ENCODE assay signal across 12 mouse cellular contexts in the genomic region with DNA sequence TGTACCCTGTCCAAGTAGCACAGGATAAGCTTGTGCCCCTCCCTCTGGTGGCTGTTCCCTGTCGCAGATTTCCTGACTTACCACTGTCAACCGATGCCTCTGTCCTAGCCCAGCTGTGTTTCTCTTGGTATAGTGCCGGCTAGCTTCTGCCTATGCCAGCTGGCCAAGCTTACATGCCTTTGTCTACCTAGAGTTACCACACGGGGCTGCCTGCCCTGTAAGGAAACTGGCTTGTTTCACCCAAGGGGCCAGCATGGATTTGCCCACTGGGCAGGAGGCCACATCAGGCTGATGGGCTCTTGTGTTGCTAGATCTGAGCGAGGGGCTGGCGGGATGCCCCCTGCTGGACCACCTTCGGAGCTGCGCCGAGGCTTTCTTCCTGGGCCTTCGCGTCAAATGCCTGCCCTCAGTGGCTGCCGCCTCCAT. TPM values are rescaled to one million over a fixed set of nuclear protein-coding genes. Genes with fewer than 3 reads are reported as not detected.
DNase-seq lines count a peak whose midpoint lies in the region; ATAC-seq and TF ChIP-seq lines count a peak whose summit lies in the region.
"Had no signal": no experiment of that assay in that cellular context is flagged by ENCODE, and none has a peak within 500 bp of the region (broad histone marks: within the 10 kb centered on the region; RNA-seq: fewer than 3 reads in every experiment).

No protein-coding gene starts in this region.

- TF ChIP-seq POLR2A in cerebellum, adult 2 months (IDR thresholded peaks at IDR 0.05; ENCODE audit: borderline replicate concordance, insufficient read depth, low read length), result no peak

- H3K4me3 ChIP-seq in cerebellum, adult 2 months (replicated peaks; ENCODE audit: insufficient read depth, low read depth, low read length), result no peak overlapping the region
- H3K4me3 ChIP-seq in lung, embryonic 14.5 days (ENCODE audit: low read depth, low read length), result no peak overlapping the region
- H3K4me3 ChIP-seq in embryonic facial prominence, embryonic 14.5 days (ENCODE audit: low read depth, low read length), result no peak overlapping the region
- H3K4me3 ChIP-seq: embryonic facial prominence, embryonic 12.5 days; heart, embryonic 13.5 days; megakaryocyte, embryonic 14.5 days had no signal

- 9% methylated on average over 12 of the region's 12 CpGs for WGBS in cerebellum, adult 2 months
- WGBS in lung, embryonic 14.5 days, result 28% methylated on average over 12 of the region's 12 CpGs
- 32% methylated on average over 12 of the region's 12 CpGs for WGBS in embryonic facial prominence, embryonic 14.5 days

- no peak for TF ChIP-seq CTCF in cerebellum, adult 2 months (IDR thresholded peaks at IDR 0.05; ENCODE audit: borderline replicate concordance, insufficient read depth, low read depth, low read length)
- TF ChIP-seq CTCF in lung, embryonic 14.5 days (IDR thresholded peaks at IDR 0.05; ENCODE audit: low read depth), result peak; percentile 45; the same call in 1 of the 2 replicates

- ATAC-seq in lung, embryonic 14.5 days (ENCODE audit: insufficient read depth), result no peak
- ATAC-seq in embryonic facial prominence, embryonic 14.5 days (ENCODE audit: low read depth), result 0 out of 2 replicates have a peak, but pooled peaks have one; percentile 9
- peak; percentile 28 for ATAC-seq in megakaryocyte-erythroid progenitor cell, adult 5-6 weeks (replicated peaks; ENCODE audit: low FRiP score, low TSS enrichment, poor library complexity, severe bottlenecking)

- H3K4me1 ChIP-seq in cerebellum, adult 2 months (ENCODE audit: control insufficient read depth, insufficient read depth, low read length), result no peaks in the 10 kb centered on the region
- H3K4me1 ChIP-seq in lung, embryonic 14.5 days (ENCODE audit: insufficient read depth), result no peaks in the 10 kb centered on the region
- no peaks in the 10 kb centered on the region for H3K4me1 ChIP-seq in embryonic facial prominence, embryonic 14.5 days (ENCODE audit: control insufficient read depth, insufficient read depth, low read length)
- H3K4me1 ChIP-seq: heart, embryonic 13.5 days had no signal

- DNase-seq in cerebellum, postnatal 10 days, result peak; percentile 64 to 72
- DNase-seq in cerebellum, adult 2 months, result no peak
- DNase-seq in lung, embryonic 14.5 days, result peak; percentile 16
- DNase-seq in lung, postnatal 25 days (ENCODE audit: low spot score), result no peak
- DNase-seq in embryonic facial prominence, embryonic 14.5 days (ENCODE audit: low spot score), result no peak
- DNase-seq in kidney, postnatal 25 days, result no peak
- no peak for DNase-seq in natural killer cell, adult 2 months (ENCODE audit: low spot score in 2 of 2)
- DNase-seq: right cerebral cortex, postnatal 14 days had no signal

- no peaks in the 10 kb centered on the region for H3K36me3 ChIP-seq in lung, embryonic 14.5 days (ENCODE audit: insufficient read depth)
- H3K36me3 ChIP-seq in embryonic facial prominence, embryonic 14.5 days (ENCODE audit: control insufficient read depth, insufficient read depth, low read length), result no peaks in the 10 kb centered on the region
- H3K36me3 ChIP-seq: embryonic facial prominence, embryonic 12.5 days; heart, embryonic 13.5 days had no signal

- H3K9me3 ChIP-seq in lung, embryonic 14.5 days (ENCODE audit: low read depth, low read length), result no peaks in the 10 kb centered on the region
- no peaks in the 10 kb centered on the region for H3K9me3 ChIP-seq in embryonic facial prominence, embryonic 14.5 days (ENCODE audit: control insufficient read depth, low read length)
- H3K9me3 ChIP-seq: embryonic facial prominence, embryonic 12.5 days; heart, embryonic 13.5 days; megakaryocyte, embryonic 14.5 days had no signal

- H3K27me3 ChIP-seq in cerebellum, adult 2 months (ENCODE audit: control insufficient read depth, insufficient read depth, low read length), result no peaks in the 10 kb centered on the region
- no peaks in the 10 kb centered on the region for H3K27me3 ChIP-seq in lung, embryonic 14.5 days (ENCODE audit: insufficient read depth, low read length)
- no peaks in the 10 kb centered on the region for H3K27me3 ChIP-seq in embryonic facial prominence, embryonic 14.5 days (replicated peaks; ENCODE audit: control insufficient read depth, insufficient read depth, low read length)

- no peak overlapping the region for H3K4me2 ChIP-seq in lung, embryonic 14.5 days
- H3K4me2 ChIP-seq in embryonic facial prominence, embryonic 14.5 days (ENCODE audit: low read depth, low read length), result no peak overlapping the region
- H3K4me2 ChIP-seq: embryonic facial prominence, embryonic 12.5 days; heart, embryonic 13.5 days had no signal

- H3K9ac ChIP-seq in lung, embryonic 14.5 days, result no peak overlapping the region
- no peak overlapping the region for H3K9ac ChIP-seq in embryonic facial prominence, embryonic 14.5 days (ENCODE audit: low read depth, low read length)
- H3K9ac ChIP-seq: embryonic facial prominence, embryonic 12.5 days; heart, embryonic 13.5 days had no signal

- no peak overlapping the region for H3K27ac ChIP-seq in cerebellum, adult 2 months (ENCODE audit: insufficient read depth, low read length)
- H3K27ac ChIP-seq in lung, embryonic 14.5 days (ENCODE audit: low read depth), result no peak overlapping the region
- no peak overlapping the region for H3K27ac ChIP-seq in embryonic facial prominence, embryonic 14.5 days (replicated peaks; ENCODE audit: low read depth, low read length)
- H3K27ac ChIP-seq: embryonic facial prominence, embryonic 12.5 days; heart, embryonic 13.5 days had no signal

RNA-seq across cellular contexts. Expression of a gene that starts 19.8 kb away (rescaled TPM):
- polyA plus RNA-seq in cerebellum, adult 2 months (2012; rRNA removed), result 4.6 TPM in 2 replicates
- 0.99 and 1.1 TPM in 2 replicates for polyA plus RNA-seq in lung, embryonic 14.5 days (2014; fragmentation: Nextera tagmentation; extraction: Ambion mirVana)
- polyA plus RNA-seq in embryonic facial prominence, embryonic 14.5 days (2014; fragmentation: Nextera tagmentation; extraction: Ambion mirVana), result 0.54 and 0.87 TPM in 2 replicates
- 0.46 TPM in 1 of 2 replicates, not detected in the other for total RNA-seq in megakaryocyte-erythroid progenitor cell, adult 5-6 weeks (2014; fragmentation: Nextera tagmentation)
- 1.3 TPM in 1 of 2 replicates, not detected in the other for total RNA-seq in megakaryocyte-erythroid progenitor cell, adult 5-6 weeks (2017)

RNA-seq across cellular contexts. Expression of a gene that starts 38.9 kb away (rescaled TPM):
- polyA plus RNA-seq in cerebellum, adult 2 months (2012; rRNA removed), result 23.8 and 24.1 TPM in 2 replicates
- 19.8 and 21.2 TPM in 2 replicates for polyA plus RNA-seq in lung, embryonic 14.5 days (2014; fragmentation: Nextera tagmentation; extraction: Ambion mirVana)
- polyA plus RNA-seq in embryonic facial prominence, embryonic 14.5 days (2014; fragmentation: Nextera tagmentation; extraction: Ambion mirVana), result 17.8 and 21.7 TPM in 2 replicates
- 24.7 and 25.7 TPM in 2 replicates for total RNA-seq in megakaryocyte-erythroid progenitor cell, adult 5-6 weeks (2014; fragmentation: Nextera tagmentation)
- total RNA-seq in megakaryocyte-erythroid progenitor cell, adult 5-6 weeks (2017), result 14.9 and 15.7 TPM in 2 replicates

RNA-seq across cellular contexts. Expression of a gene that starts 41.5 kb away (rescaled TPM):
- 33.7 and 40.1 TPM in 2 replicates for polyA plus RNA-seq in cerebellum, adult 2 months (2012; rRNA removed)
- 21.1 and 25.5 TPM in 2 replicates for polyA plus RNA-seq in lung, embryonic 14.5 days (2014; fragmentation: Nextera tagmentation; extraction: Ambion mirVana)
- polyA plus RNA-seq in embryonic facial prominence, embryonic 14.5 days (2014; fragmentation: Nextera tagmentation; extraction: Ambion mirVana), result 17.2 and 25.1 TPM in 2 replicates
- 23.0 and 24.6 TPM in 2 replicates for total RNA-seq in megakaryocyte-erythroid progenitor cell, adult 5-6 weeks (2014; fragmentation: Nextera tagmentation)
- 5.6 and 13.0 TPM in 2 replicates for total RNA-seq in megakaryocyte-erythroid progenitor cell, adult 5-6 weeks (2017)

Comparison
In these comparisons a context has a peak if more than half of its experiments do, and no peak if none do; other contexts are left out.
1. DNase-seq: peak in cerebellum, postnatal 10 days (2 of 2) and lung, embryonic 14.5 days (single experiment); none in cerebellum, adult 2 months (0 of 2), lung, postnatal 25 days (single experiment), embryonic facial prominence, embryonic 14.5 days (single experiment), kidney, postnatal 25 days (0 of 2) and natural killer cell, adult 2 months (0 of 2).